Mouse (Mus musculus) hindbrain, embryonic 14.5 days (tissue): ENCODE data around the gene Ppp1r2. TPM values are rescaled to one million over a fixed set of nuclear protein-coding genes. Genes with fewer than 3 reads are reported as not detected.

ENCODE experiments used
- ATAC-seq: fragments of 200-750 bp; cut with Nextera tagmentation; 2 replicates; pipeline ENCODE4 v1.8.0; 2017; ENCODE audit warnings: moderate number of reproducible peaks, mild to moderate bottlenecking, moderate TSS enrichment, moderate library complexity; ENCODE audit not compliant: low FRiP score
- DNase-seq: peaks from one replicate; pipeline ENCODE4 v3.0.0-alpha.2; 2015; ENCODE audit warnings: low spot score
- H3K27ac ChIP-seq: fragments of 300-500 bp; sonication (generic); 2 replicates; pipeline ENCODE4 v1.5.1; 2014; ENCODE audit warnings: mild to moderate bottlenecking, moderate library complexity
- H3K27me3 ChIP-seq: fragments of 300-500 bp; sonication (generic); 2 replicates; pipeline ENCODE4 v1.6.1; 2014; ENCODE audit warnings: mild to moderate bottlenecking, low read length, mixed read lengths; ENCODE audit not compliant: control insufficient read depth, insufficient read depth
- H3K36me3 ChIP-seq: fragments of 300-500 bp; sonication (generic); replicated peaks from 2 replicates; pipeline ENCODE4 v1.6.1; 2014; ENCODE audit not compliant: control insufficient read depth, insufficient read depth
- H3K4me1 ChIP-seq: fragments of 300-500 bp; sonication (generic); replicated peaks from 2 replicates; pipeline ENCODE4 v1.6.1; 2014; ENCODE audit warnings: antibody characterized with exemption, low read length, mixed read lengths; ENCODE audit not compliant: control insufficient read depth, insufficient read depth
- H3K4me2 ChIP-seq: fragments of 300-500 bp; sonication (generic); replicated peaks from 2 replicates; pipeline ENCODE4 v1.6.1; 2014; ENCODE audit warnings: mild to moderate bottlenecking, moderate library complexity
- H3K4me3 ChIP-seq: fragments of 300-500 bp; sonication (generic); replicated peaks from 2 replicates; pipeline ENCODE4 v1.5.1; 2014; ENCODE audit warnings: mild to moderate bottlenecking, low read length
- H3K9ac ChIP-seq: fragments of 300-500 bp; sonication (generic); 2 replicates; pipeline ENCODE4 v1.6.1; 2014
- H3K9me3 ChIP-seq: fragments of 300-500 bp; sonication (generic); 2 replicates; pipeline ENCODE4 v1.6.1; 2016; ENCODE audit warnings: low read length; ENCODE audit not compliant: control insufficient read depth
- WGBS: fragments of 180-500 bp; shearing (Covaris S2); extraction: QIAGEN DNeasy Blood & Tissue Kit; methylation state at CpG from one replicate; pipeline ENCODE4 v1.1.7; 2014; 5-methylcytosine and 5-hydroxymethylcytosine counted together
- microRNA-seq: library from miRNA; unstranded; fragments of <30 nt; microRNA quantifications from one replicate; pipeline ENCODE4, GENCODE M21; 2016
- polyA plus RNA-seq: library from polyadenylated mRNA; unstranded; fragments of >200 nt; fragmentation: Nextera tagmentation; extraction: Ambion mirVana; gene quantifications from 2 replicates; pipeline ENCODE4 v1.2.1, GENCODE M21; 2014

Ppp1r2 gene
- polyA plus RNA-seq, 1 experiment from 2014 or later, result 107 TPM

GRCm38 (mm10) chr16:31205187-31205586 lies 69.9 kb downstream of the Ppp1r2 start:
- Histone ChIP-seq H3K27ac (no peak overlapping the region), H3K9ac (no peak overlapping the region)
- 93% methylated on average over 8 of the region's 8 CpGs for WGBS

GRCm38 (mm10) chr16:31204216-31204615 lies 70.9 kb downstream of the Ppp1r2 start:
- Histone ChIP-seq H3K4me3 (no peak overlapping the region), H3K9me3 (no peaks in the 10 kb centered on the region), H3K27me3 (no peaks in the 10 kb centered on the region), H3K36me3 (no peaks in the 10 kb centered on the region), H3K4me1 (peaks cover 5% of the 10 kb centered on the region; the same call in 1 of the 2 replicates), H3K27ac (no peak overlapping the region), H3K4me2 (no peak overlapping the region), H3K9ac (no peak overlapping the region)
- no peak for DNase-seq
- WGBS, result 75% methylated on average over 1 of the region's 1 CpGs
- ATAC-seq, result no peak

More at GRCm38 (mm10) chr16:31205187-31205586, 69.9 kb downstream of the Ppp1r2 start:
- H3K4me1 ChIP-seq, result no peaks in the 10 kb centered on the region; the same call in 1 of the 2 replicates
- no peak for DNase-seq
- H3K36me3 ChIP-seq, result no peaks in the 10 kb centered on the region
- H3K27me3 ChIP-seq, result no peaks in the 10 kb centered on the region
- ATAC-seq, result no peak
- no peak overlapping the region for H3K4me2 ChIP-seq
- no peak overlapping the region for H3K4me3 ChIP-seq
- no peaks in the 10 kb centered on the region for H3K9me3 ChIP-seq

- 85% methylated on average over 2 of the region's 2 CpGs for WGBS
- Histone ChIP-seq H3K9me3 (no peaks in the 10 kb centered on the region), H3K9ac (peak overlapping the region; percentile 41; the same call in 1 of the 2 replicates), H3K27me3 (no peaks in the 10 kb centered on the region), H3K4me2 (peak overlapping the region; percentile 78), H3K4me3 (peak overlapping the region; percentile 87; the same call in 1 of the 2 replicates), H3K4me1 (peaks cover 12% of the 10 kb centered on the region; the same call in 1 of the 2 replicates), H3K36me3 (no peaks in the 10 kb centered on the region), H3K27ac (peak overlapping the region; percentile 78)
- no peak for ATAC-seq
- DNase-seq, result no peak
Observed at GRCm38 (mm10) chr16:31201704-31202103, 73.4 kb downstream of the Ppp1r2 start.

Small RNA genes within 50 kb of the gene (microRNA-seq; reads per million reads assigned to microRNA genes)
- gene Gm27415, result not detected

Other genes with a start within 250 kb of the Ppp1r2 start
- gene Xxylt1, start 193.8 kb downstream of the Ppp1r2 start, polyA plus RNA-seq, result 18.1 and 21.7 TPM in 2 replicates
- 15.8 TPM in 2 replicates for gene Acap2, start 74.0 kb downstream of the Ppp1r2 start, polyA plus RNA-seq
- 73.7 and 76.7 TPM in 2 replicates for gene Apod, start 39.5 kb upstream of the Ppp1r2 start, polyA plus RNA-seq
- 92.7 and 118 TPM in 2 replicates for gene Bdh1, start 147.0 kb upstream of the Ppp1r2 start, polyA plus RNA-seq